Mouse (Mus musculus) activated CD4-positive, CD25-positive, alpha-beta regulatory T cell, adult 9 weeks (primary cell): ENCODE data around the gene Mtcl1. TPM values are rescaled to one million over a fixed set of nuclear protein-coding genes. Genes with fewer than 3 reads are reported as not detected.

ENCODE experiments used
- polyA plus RNA-seq: library from polyadenylated mRNA; unstranded; fragments of 100-300 nt; shearing (Covaris generic); gene quantifications from one replicate; pipeline ENCODE4 v1.2.1, GENCODE M21; 2017

Gene Mtcl1
- not detected for polyA plus RNA-seq

DNA sequence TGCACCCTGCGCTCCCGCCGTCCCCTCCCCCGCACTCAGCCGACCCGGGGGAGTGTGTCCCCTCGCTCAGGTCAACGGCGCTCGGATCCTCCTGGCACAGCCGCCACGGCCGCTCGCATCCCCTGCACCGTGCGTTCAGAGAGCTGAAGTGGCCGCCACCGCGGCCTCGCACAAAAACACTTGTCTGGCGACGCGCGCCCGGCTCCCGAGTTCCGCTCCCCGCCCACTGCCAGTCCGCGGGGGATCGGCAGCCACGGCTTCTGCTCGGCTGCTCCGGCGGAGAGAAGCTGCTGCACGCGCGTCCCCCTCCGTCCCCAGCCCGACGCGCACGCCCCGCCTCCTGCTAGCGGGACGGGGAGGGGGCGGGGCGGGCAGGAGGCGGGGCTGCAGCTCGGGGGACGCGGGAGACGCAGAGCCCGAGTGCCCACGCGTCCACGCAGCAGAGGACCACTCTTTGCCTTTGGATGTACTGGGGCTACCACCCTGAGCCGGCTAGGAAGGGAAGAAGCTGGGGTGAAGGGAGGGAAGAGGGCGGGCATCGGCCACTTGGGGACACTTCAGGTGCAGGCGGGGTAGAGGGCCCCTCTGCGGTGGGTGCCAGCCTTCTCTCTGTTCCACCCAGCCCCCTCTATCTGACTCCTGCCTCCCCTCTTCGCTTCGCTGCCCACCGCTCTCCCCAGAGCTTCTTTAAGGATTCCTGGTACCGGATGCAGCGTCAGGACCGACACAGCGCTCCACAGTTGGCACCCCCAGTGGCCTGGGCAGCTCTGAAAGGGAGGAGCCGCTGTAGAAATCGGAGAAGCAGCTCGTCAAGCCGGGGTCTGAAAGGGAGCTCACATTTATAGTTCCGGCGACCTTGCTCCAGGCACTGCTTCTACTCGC lies at the start of gene Mtcl1:
TSS of gene Mtcl1 (minus strand) at position 291 of the 882 bp plus-strand sequence.

Other genes with a start within 250 kb of the Mtcl1 start
- 4.2 TPM for gene Rab12, start 70.0 kb upstream of the Mtcl1 start, polyA plus RNA-seq
- gene Themis3, start 144.9 kb upstream of the Mtcl1 start, polyA plus RNA-seq, result not detected